Mouse (Mus musculus): ENCODE results near the gene Slc28a1.
"Not testable (repeated sequence)": the region's sequence is repeated elsewhere in the genome, so short reads cannot be mapped to it uniquely, and the experiment has no call there.

Gene Slc28a1

DNA sequence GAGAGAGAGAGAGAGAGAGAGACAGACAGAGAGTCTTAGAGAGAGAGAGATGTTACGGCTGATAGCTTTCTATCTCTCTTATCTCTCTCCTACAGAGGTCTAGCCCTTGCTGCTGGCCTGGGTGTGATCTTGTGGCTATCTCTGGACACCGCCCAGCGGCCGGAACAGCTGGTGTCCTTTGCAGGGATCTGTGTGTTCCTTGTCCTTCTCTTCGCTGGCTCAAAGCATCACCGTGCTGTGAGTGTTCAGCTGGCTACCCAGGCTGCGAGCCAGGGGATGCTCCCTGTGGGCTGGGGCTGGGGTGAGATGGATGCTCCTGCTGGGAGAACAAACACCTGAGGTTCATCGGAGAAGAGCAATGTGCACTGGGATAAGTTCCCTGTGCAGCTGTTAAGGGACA is 10.2 kb downstream of the Slc28a1 start:
- DNase-seq (ENCODE audit: low read depth, low spot score), result no peak

DNA sequence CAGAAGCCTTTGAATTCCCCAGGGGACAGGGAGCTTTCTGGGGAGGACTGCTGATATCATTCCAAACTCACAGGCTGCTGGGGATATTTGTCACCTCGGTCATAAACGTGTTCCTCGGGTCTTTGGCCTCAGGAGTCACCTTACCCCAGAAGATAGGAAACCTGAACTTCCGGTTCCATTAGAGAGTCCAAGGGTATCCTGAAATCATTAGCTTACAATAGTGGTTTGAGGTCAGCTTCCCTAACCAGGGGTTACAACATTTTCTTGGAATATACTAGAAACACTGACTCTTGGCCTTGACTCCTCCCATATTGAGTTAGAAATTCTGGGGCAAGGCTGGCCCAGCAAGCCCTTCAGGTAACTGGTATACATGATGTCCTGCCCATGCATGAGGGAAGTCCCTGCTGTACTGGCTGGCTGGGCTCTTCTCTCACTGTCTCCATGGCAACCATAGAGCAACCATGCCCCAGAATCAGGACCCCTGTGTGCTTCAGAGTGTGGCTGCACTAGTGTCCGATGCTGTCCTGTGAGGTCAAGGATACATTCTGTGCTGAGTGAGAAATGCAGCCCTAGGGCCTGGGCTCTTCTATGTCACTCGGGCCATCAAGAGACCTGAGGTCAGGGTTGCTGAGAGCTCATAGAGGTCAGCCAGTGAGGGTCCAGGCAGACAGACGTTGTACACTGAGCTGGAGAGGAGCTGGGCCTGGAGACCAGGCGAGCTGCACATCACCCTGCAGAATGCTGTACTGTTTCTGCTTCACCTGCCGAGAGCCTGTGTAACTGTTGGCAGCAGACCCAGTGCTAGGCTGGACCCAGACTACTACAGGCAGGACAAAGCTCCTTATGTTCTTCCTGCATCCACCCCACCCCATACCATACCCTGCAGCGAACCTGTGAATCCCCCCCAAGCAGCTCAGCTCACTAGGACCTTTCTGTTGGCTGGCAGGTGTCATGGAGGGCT is 10.9 kb downstream of the Slc28a1 start:
- DNase-seq (ENCODE audit: low read depth, low spot score), result no peak

DNA sequence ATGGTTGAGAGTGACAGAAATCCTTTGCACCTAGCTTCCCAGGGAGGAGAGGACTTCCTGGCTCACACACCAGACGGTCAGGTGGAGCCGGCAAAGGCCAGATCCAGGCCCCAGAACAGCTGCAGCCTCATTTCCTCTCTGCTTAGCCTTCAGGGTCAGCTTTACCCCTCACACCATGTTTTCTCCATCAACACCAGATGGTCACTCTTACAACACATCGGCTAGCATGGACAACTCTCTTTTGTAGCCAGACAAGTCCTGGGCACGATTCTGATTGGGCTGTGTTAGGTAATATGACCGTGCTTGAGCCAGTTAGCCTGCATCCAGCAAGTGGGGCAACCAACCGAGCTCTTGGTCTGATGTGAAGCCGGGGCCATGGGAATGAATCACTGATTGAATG is 17.3 kb downstream of the Slc28a1 start:
- DNase-seq (ENCODE audit: low read depth, low spot score), result no peak

DNA sequence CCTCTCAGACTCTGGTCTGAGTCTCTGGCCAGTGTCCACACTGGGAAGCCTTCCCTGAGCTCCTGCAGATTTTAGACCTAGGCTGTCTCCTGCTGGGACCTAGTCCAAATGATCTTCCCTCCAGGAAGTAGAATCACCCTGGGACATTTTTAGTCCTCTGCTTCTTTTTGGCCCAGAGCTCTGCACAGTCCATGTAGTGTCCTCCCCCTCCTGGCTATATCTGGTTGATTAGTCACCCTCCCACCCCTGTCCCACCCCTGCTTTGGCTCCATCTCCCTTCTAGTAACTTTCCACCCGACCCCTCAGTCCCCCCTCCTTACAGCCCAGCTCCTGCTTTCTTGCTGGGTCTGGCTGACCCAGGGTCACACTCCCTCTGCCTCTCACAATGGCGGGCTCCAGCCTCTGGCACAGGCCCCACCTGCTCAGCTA is 18.3 kb downstream of the Slc28a1 start:
- no peak for DNase-seq (ENCODE audit: low read depth, low spot score)

DNA sequence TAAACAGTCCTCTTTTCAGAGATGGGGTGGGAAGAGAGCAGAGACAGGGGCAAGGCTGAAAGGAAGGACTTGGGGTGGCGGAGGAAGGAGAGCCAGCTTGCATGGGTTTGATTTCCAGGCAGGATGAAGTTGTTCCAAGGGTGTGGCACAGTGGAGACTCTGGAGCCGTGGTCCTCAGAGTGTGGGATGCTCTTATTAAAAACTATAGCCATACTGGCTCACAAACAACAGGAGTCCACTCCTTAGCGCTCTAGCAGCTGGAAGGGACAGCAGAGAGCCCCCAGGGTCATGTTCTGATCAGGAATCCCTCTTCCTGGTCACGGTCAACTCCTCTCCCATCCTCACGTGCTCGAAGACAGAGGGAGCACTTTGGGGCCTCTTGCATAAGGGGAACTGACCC is 18.8 kb downstream of the Slc28a1 start:
- no peak for DNase-seq (ENCODE audit: low read depth, low spot score)

DNA sequence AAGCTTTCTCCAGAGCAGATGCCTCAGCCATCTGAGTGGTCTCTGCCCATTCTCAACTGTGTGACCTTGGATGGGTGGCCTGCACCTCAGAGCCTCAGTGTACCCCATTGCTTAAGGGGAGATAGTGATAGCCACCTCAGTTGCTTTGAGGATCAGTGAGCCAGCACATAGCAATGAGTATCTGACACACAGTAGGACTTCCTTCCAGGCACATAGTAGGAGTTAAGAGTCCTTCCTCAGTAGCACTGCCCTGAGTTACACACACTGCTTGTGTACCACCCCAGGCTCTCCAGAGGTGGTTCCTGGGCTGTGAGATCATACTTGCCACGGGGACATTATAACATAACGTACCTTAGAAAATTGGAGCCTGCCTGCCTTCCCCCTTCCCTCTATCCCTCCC is 19.3 kb downstream of the Slc28a1 start:
- no peak for DNase-seq (ENCODE audit: low read depth, low spot score)

DNA sequence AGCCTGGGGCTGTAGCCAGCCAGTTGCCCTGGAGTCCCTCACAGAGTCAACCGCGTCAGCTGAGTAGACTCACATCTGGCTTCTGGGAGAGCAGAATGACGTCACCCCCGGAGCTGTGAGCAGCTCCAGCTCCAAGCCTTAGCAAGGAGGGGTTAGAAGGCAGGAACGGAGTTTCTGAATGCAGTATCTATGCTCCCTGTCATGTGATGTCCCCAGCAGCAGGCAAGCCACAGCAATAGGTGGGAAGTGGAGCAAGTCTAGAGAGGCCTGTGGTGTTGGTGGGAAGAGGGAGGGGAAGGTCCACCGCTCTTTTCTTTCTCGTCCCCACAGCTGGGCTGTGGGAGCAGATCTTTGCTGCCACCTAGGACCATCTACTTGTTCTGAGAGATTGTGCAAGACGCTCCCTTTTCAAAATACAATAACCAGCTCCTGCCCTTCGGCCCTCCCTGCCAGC is 20.0 kb downstream of the Slc28a1 start:
- DNase-seq (ENCODE audit: low read depth, low spot score), result no peak

DNA sequence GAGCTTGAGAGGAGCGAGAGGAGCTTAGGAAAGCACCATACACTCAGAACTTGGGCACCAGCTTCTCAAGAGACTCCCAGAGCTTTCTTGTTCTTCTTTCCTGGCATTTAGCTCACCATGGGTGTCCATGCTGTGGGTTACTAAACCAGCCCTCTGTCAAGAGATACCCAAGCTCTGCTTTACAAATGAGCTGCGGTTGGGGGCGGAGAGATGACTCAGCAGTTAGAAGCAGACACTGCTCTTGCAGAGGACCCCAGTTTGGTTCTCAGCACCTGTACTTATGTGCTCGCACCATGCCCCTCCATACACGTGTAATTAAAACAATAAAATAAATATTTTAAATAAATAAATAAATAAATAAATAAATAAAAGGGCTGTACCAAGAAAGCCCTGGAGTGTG is 22.7 kb downstream of the Slc28a1 start:
- DNase-seq (ENCODE audit: low read depth, low spot score), result no peak

DNA sequence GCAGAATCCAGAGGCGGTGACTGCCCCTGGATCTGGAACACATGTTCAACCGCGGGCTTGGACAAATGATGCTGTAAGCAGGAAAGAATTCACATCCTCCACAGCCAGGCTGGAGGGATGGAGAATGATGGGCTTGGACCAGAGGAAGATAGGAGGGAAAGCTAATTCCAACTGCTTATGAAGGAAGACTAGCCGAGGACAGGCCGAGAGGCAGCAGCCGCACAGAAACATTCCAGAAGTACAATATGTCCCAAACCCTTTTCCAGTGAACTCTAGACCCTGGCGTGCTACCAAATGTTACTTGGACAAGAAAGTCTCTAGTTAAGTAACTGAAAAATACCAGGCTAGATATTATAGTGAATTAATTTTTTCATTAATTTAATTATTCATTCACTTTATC is 24.5 kb downstream of the Slc28a1 start:
- no peak for DNase-seq (ENCODE audit: low read depth, low spot score)

DNA sequence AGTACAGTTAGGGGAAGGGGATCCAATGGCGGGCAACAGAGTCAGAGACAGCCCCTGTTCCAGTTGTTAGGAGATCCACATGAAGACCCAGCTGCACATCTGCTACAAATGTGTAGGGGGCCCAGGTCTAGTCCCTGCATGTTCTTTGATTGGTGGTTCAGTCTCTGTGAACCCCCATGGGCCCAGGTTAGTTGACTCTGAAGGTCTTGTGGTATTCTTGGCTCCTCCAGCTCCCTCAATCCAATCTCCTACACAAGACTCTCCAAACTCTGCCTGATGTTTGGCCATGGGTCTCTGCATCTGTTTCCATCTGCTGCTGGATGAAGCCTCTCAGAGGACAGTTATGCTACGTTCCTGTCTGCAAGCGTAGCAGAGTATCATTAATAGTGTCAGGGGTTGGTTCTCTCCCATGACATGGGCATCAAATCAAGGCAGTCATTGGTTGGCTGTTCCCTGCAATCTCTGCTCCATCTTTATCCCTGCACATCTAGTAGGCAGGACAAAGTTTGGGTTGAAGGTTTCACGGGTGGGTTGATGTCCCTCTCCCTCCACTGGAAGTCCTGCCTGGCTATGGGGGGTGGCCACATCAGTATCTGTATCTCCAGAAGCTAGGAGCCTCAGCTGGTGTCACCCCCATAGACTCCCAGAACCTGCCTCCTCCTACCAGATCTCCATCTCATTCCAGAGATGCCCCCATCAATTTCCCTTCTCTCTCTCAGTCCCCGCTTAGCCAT is 25.2 kb downstream of the Slc28a1 start:
- DNase-seq (ENCODE audit: low read depth, low spot score), result no peak

DNA sequence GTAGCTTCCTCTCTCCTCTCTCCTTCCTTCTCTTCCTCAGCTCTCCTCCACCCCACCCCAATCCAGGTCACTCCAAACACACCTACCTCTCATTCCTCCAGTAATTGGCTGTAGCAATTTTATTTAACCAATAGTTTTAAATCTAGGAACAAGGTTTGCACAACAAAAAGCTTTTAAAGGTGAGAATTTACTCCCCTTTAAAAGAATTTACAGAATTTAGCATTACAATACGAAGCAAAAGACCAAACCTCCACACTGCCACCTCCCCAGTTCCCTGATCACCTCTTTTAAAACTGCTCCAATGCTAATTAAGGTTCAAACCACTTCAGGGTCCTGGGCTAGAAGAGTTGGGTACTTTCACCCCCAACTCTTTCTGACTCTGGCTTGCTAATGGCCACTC is 26.9 kb downstream of the Slc28a1 start:
- DNase-seq (ENCODE audit: low read depth, low spot score), result peak; percentile 39

DNA sequence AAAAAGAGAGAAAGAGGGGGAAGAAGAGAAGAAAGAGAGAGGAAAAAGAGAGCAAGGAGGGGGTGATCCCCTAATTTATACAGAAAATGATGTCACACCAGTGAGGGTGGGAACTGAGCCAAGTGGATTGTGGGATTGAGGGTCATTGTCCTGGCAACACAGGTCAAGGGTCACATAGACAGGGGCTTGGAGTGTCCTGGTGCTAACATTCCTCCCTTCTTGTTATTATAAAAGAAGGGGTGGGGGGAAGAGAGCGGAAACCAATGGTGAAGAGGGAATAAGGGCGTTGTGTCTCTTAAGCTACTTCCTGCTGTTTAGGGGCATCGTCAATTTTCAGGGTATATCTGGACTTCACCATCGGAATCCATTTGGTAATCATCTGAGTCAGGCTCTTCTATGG is 28.5 kb downstream of the Slc28a1 start:
- not testable (repeated sequence) for DNase-seq (ENCODE audit: low read depth, low spot score)

DNA sequence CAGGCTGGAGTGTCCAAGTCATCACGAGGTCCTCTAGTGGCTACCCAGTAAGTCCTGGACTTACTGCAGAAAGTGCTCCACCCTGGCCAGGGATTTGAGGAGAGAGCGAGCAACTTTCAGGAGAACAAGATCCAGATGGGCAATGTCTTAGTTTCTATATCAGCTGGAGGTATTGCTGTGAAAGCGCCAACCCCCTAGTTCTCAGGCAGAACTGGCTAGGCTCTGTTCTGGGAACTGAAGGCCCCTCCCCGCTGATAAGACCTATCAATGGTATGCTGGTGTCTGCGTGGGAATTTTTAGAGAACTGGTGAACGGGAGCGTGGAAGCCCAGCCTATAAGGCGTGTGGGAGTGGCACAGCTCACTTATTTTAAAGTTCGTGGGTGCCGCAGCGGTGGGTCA is 35.2 kb downstream of the Slc28a1 start:
- no peak for DNase-seq (ENCODE audit: low read depth, low spot score)

DNA sequence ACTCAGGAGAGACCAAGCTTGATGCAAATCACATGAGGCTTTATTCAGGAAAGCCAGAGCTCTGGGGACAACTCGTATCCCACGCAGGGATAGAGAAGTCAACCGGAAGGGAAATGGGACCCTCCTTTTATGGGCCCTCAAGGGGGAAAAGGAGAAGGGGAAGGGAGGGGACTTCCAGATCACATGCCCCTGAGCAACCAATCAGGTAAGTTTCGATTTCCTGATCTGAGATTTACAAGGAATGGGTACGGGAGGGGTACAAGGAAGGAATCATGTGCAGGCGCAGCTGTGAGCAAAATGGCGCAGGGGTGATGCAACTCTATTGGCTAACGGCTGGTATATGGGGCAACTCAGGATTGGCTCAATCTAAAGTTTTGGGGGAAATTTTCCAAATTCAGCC is 36.6 kb downstream of the Slc28a1 start:
- no peak for DNase-seq (ENCODE audit: low read depth, low spot score)

DNA sequence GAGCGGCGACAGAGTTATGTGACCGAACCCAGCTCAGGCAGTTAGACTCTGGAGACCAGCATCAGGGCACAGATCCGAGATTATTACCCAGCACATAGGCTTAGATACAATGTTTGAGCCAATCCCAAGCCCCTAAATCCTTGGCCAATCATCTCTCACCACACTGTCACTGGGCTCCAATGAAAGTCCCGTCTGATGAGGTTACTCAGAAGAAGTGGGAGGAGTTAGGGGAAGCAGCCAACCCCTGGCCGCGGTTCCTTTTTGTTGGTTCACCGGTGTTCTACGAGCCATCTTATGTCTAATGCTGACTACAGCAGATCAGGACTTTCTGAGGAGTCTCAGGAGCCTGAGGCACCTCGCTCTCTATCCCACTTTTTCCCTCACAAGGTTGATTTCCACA is 37.7 kb downstream of the Slc28a1 start:
- peak; percentile 68 for DNase-seq (ENCODE audit: low read depth, low spot score)

DNA sequence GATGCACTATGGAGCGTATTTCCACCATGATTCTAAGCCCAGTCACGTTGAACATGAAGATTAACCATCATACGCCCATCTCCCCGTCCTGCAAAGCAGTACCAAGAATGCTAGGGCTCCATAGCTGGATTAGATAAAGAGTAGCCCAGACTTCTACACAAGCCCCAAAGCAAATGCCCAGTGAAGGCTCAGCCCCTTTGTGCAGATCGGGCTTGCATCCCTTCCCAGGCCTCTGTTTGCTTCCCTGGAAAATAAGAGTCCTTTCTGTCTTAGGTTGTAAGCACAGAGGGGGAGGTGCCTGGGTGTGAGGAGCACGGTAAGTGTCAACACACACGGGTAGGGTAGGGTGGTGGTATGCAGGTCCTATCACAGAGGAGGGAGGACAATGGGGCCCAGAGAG is 38.2 kb downstream of the Slc28a1 start:
- DNase-seq (ENCODE audit: low read depth, low spot score), result no peak

DNA sequence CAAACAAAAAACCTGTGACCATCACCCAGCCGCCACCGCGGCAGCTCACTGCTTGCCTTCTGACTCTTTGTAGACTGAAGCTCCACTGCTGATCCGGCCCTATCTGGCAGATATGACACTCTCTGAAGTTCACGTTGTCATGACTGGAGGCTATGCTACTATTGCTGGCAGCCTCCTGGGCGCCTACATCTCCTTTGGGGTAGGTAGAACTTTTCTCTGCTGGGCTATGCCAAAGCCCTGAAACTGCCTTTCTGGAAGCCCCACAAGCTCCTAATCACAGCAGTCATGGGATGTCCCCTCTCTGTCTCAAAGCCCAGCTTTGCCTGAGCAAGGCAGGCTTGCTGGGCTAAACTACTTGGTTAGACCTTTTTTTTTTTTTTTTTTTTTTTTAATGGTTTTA is 38.7 kb downstream of the Slc28a1 start:
- DNase-seq (ENCODE audit: low read depth, low spot score), result no peak

DNA sequence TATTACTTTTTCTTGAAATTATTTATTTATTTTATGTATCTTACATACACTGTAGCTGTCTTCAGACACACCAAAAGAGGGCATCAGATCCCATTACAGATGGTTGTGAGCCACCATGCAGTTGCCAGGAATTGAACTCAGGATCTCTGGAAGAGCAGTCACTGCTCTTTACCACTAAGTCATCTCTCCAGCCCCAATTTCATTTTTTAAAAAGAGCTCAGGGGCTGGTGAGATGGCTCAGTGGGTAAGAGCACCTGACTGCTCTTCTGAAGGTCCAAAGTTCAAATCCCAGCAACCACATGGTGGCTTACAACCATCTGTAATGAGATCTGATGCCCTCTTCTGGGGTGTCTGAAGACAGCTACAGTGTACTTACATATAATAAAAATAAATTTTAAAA is 39.6 kb downstream of the Slc28a1 start:
- DNase-seq (ENCODE audit: low read depth, low spot score), result not testable (repeated sequence)

DNA sequence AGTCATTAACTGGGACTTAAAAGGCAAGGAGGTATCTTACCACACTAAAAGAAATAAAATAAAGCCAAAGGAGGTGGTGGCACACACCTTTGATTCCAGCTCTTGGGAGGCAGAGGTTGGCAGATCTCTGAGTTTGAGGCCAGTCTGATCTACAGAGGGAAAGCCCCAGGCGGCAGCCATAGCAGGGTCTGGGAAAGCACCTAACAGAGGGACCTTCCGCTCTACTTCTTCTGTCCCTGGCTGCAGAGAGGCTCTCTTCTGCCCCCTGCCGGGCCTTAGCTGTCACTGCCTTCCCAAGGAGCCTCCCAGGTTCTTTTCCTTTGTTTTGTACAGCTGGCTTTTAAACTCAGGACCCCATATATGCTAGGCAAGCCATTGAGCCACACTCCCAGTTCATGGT is 40.4 kb downstream of the Slc28a1 start:
- peak; percentile 52 for DNase-seq (ENCODE audit: low read depth, low spot score)

DNA sequence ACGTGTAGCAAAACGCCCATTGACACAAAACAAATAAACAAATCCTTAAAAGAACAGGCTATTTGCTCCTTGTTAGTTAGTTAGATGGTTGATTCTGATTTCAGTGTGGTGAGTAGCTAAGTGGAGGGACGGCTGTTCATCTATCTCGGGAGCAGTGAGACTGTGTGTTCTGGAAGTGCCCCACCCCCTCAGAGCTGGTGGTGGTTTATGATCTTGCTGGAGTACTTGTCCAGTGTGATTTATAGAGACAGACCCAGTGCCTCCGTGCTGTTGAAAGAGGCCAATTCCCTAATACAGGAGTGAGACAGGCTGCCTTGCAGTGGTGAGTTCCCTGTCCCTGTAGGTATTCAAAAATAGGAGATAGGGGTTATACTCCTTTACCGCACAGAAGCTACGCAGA is 44.3 kb downstream of the Slc28a1 start:
- DNase-seq (ENCODE audit: low read depth, low spot score), result no peak

DNA sequence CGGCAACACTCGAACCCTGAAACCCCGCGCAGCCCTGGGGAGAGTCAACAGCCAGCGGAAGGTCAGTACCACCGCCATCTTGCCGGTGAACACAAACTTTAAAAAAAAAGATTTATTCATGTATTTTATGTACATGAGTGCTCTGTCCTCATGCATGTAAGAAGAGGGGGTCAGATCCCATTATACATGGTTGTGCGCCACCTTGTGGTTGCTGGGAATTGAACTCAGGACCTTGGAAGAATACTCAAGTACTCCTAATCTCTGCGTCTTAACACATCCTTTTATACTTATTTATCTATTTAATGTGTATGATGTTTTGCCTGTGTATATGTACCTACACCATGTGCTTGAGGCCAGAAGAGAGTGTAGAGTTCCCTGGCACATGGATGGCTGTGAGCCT is 47.1 kb downstream of the Slc28a1 start:
- DNase-seq (ENCODE audit: low read depth, low spot score), result no peak

DNA sequence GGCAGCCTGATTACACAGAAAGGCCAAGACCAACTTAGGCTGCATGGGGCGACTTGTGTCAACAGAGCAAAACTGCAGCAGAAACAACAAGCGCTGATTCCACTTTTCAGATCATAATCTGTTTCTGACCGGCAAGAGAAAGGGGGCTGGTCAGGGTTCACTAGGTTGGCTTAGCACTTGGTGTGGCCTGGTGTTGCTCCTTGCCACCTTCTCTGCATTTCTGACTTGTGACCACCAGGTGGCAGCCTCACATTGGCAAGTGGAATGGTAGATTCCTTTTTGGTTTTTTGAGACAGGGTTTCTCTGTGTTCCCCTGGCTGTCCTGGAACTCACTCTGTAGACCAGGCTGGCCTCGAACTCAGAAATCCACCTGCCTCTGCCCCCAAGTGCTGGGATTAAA is 47.7 kb downstream of the Slc28a1 start:
- no peak for DNase-seq (ENCODE audit: low read depth, low spot score)

DNA sequence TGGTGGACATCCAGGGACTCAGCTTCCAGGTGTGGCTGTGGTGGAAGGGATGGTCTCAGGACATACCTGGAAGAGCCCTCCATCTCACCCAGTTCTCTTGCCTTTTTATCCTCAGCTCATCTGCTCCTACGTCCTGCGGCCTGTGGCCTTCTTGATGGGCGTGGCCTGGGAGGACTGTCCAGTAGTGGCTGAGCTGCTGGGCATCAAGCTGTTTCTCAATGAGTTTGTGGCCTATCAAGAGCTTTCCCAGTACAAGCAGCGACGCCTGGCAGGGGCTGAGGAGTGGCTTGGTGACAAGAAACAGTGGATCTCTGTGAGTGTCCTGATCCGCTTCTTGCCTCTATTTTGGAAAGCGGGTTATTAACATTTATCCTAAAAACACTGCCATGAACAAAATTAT is 49.8 kb downstream of the Slc28a1 start:
- DNase-seq (ENCODE audit: low read depth, low spot score), result no peak

Data from WW6 (cell line).